Mouse (Mus musculus) small intestine, adult 2 months (tissue): ENCODE measurements around the gene C530008M17Rik. TPM values are rescaled to one million over a fixed set of nuclear protein-coding genes. Genes with fewer than 3 reads are reported as not detected.

Source experiments
- H3K27ac ChIP-seq: fragments of 200-500 bp; 2 replicates; pipeline ENCODE4 v1.5.1; 2012; ENCODE audit warnings: low read depth, low read length, control low read depth, inconsistent platforms; ENCODE audit not compliant: insufficient read depth
- H3K27me3 ChIP-seq: fragments of 200-500 bp; 2 replicates; pipeline ENCODE4 v1.6.1; 2012; ENCODE audit warnings: mild to moderate bottlenecking, moderate library complexity, low read length, inconsistent platforms; ENCODE audit not compliant: control insufficient read depth, insufficient read depth
- H3K36me3 ChIP-seq: fragments of 200-500 bp; 2 replicates; pipeline ENCODE4 v1.6.1; 2012; ENCODE audit warnings: mild to moderate bottlenecking, low read length, control low read depth, inconsistent platforms; ENCODE audit not compliant: control insufficient read depth, insufficient read depth
- H3K4me1 ChIP-seq: fragments of 200-500 bp; 2 replicates; pipeline ENCODE4 v1.6.1; 2012; ENCODE audit warnings: low read length, inconsistent platforms, mixed read lengths; ENCODE audit not compliant: control insufficient read depth, insufficient read depth, insufficient read length
- H3K4me3 ChIP-seq: fragments of 200-500 bp; 2 replicates; pipeline ENCODE4 v1.5.1; 2012; ENCODE audit warnings: low read depth, mild to moderate bottlenecking, control low read depth, inconsistent platforms, low read length, moderate library complexity
- CTCF ChIP-seq: fragments of 200-500 bp; IDR thresholded peaks from 2 replicates; pipeline ENCODE4 v1.5.1; 2012; ENCODE audit warnings: low read depth, mild to moderate bottlenecking, control low read depth, inconsistent platforms, low read length, moderate library complexity, mixed read lengths; ENCODE audit not compliant: insufficient replicate concordance, insufficient read length; ENCODE audit errors: extremely low read depth
- POLR2A ChIP-seq: fragments of 200-500 bp; IDR thresholded peaks from 2 replicates; pipeline ENCODE4 v1.6.1; 2012; ENCODE audit warnings: low read depth, mild to moderate bottlenecking, control low read depth, inconsistent platforms, low read length, moderate library complexity
- WGBS: fragments of 180-500 bp; shearing (Covaris S2); methylation state at CpG from one replicate; pipeline ENCODE4 v1.1.7; 2018; 5-methylcytosine and 5-hydroxymethylcytosine counted together
- polyA plus RNA-seq: library from polyadenylated mRNA; depleted of rRNA; stranded (reverse); fragments of >200 nt; gene quantifications from 2 replicates; pipeline ENCODE4 v1.2.3, GENCODE M21; 2012

The C530008M17Rik gene
- polyA plus RNA-seq, 1 experiment: 42.5 TPM

GRCm38 (mm10) chr5:76665421-76665820, 9.1 kb downstream of the C530008M17Rik start:
- Histone ChIP-seq H3K4me3 (no peak overlapping the region), H3K4me1 (no peaks in the 10 kb centered on the region), H3K27ac (no peak overlapping the region), H3K36me3 (no peaks in the 10 kb centered on the region), H3K27me3 (no peaks in the 10 kb centered on the region; the same call in 1 of the 2 replicates)
- no peak for TF ChIP-seq CTCF
- no peak for TF ChIP-seq POLR2A
- WGBS: 28% methylated on average over 7 of the region's 7 CpGs

DNA sequence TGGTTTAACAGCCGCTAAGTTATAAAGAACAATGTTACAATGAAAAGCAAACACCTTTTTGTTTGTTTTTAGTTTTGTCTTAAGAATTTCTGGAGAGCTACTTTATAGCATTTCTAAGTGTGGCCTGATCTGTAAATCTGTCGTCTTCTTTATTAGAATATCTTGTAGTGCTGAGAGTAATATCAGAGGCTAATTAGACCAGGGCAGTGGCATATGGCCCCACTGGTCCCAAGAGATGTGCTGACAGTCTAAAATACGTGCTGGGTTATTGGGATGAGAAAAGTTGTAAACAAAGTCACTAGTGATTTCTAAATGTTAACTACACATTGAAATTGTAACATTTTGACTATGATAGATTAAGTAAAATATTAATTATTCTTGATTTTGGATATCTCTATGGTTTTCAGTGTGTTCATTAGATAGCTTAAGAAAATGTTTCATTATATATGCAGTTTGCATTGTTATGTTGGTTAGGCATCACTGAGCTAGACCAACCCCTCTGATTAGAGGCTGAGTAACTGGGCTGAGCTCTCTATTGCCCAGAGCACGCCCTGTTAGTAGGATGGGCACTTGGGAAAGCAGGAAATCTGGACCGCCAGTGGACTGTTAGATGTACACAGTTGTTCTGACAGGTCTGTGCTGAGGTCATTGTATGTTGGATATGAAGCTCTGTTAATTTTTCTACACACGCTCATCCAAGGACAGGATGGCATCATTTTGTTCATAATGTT, 9.9 kb downstream of the C530008M17Rik start:
- WGBS: 85% methylated on average over 6 of the region's 6 CpGs
- H3K4me3 ChIP-seq: no peak overlapping the region
- no peaks in the 10 kb centered on the region for H3K4me1 ChIP-seq
- TF ChIP-seq CTCF: no peak
- no peak for TF ChIP-seq POLR2A
- no peak overlapping the region for H3K27ac ChIP-seq
- H3K36me3 ChIP-seq: no peaks in the 10 kb centered on the region
- no peaks in the 10 kb centered on the region; the same call in 1 of the 2 replicates for H3K27me3 ChIP-seq

GRCm38 (mm10) chr5:76668118-76668517, 11.8 kb downstream of the C530008M17Rik start:
- Histone ChIP-seq H3K27ac (no peak overlapping the region), H3K4me1 (no peaks in the 10 kb centered on the region), H3K27me3 (no peaks in the 10 kb centered on the region; the same call in 1 of the 2 replicates), H3K4me3 (no peak overlapping the region), H3K36me3 (no peaks in the 10 kb centered on the region)
- TF ChIP-seq CTCF: no peak
- no peak for TF ChIP-seq POLR2A
- WGBS: 32% methylated on average over 5 of the region's 5 CpGs

DNA sequence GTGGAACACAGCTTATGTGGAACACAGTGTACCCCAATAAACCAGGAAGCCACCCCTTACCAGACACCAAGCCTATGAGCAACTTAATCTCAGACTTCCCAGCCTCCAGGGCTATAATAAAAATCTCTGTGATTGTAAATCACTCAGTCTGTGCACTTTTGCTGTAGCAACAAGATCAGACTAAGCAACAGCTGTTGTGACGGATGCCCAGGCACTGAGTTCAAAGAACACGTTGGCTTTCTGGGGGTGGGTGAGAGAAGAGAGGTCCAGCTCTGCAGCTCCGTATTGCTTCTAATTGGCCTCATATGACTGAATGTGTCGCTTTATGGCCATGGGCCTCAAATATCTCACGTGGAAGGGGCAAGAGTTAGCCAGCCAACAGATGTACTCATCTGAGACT, 12.2 kb downstream of the C530008M17Rik start:
- Histone ChIP-seq H3K4me1 (no peaks in the 10 kb centered on the region), H3K27me3 (no peaks in the 10 kb centered on the region; the same call in 1 of the 2 replicates), H3K27ac (no peak overlapping the region), H3K36me3 (no peaks in the 10 kb centered on the region), H3K4me3 (no peak overlapping the region)
- WGBS: 44% methylated on average over 5 of the region's 5 CpGs
- TF ChIP-seq CTCF (no peak), POLR2A (no peak)

DNA sequence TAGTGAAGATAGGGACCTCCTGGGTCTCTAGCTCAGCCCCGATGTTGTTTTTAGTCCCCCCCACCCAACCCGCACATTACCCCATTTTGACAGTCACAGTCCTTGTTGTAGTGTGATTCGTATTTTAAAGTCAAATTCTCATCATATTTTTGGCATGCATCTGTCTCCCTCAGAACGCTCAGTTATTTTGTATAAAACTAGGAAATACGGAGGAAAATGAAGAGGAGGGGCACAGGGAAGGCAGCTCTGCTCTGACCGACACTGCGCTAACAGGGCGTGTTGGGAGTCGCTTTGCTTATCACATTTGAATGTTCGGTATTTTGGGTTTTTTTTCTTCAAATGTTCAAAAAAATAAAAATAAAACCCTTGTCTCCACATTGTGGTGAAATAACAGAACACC, 13.9 kb downstream of the C530008M17Rik start:
- Histone ChIP-seq H3K36me3 (no peaks in the 10 kb centered on the region), H3K27me3 (no peaks in the 10 kb centered on the region; the same call in 1 of the 2 replicates), H3K27ac (no peak overlapping the region), H3K4me3 (no peak overlapping the region), H3K4me1 (no peaks in the 10 kb centered on the region)
- 92% methylated on average over 10 of the region's 10 CpGs for WGBS
- TF ChIP-seq POLR2A (no peak), CTCF (no peak)

DNA sequence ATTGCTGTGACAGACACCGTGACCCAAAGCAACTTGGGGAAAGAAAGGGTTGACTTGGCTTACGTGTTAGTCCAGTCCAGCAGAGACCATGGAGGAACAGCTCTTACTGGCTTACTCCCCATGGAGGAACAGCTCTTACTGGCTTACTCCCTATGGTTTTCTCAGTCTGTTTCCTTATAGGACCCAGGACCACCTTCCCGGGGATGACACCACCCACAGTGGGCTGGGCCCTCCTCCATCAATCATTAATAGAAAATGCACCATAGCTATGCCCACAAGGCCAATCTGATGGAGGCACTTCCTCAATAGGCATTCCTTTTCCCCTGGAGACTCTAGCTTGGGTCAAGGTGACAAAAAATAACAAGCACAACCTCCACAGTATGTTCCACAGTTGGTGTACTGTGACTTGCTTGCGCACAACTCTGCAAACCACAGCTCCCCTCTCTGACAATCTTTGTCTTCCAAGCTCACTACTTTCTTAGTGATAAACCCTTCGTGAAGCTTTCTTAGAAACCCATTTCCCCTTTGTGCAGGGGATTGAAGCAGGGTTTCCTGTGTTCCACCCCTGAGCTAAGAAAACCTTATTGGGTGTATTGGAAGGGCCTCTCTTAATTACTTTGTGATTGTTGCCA, 17.8 kb downstream of the C530008M17Rik start:
- TF ChIP-seq CTCF: no peak
- WGBS: 75% methylated on average over 5 of the region's 5 CpGs
- Histone ChIP-seq H3K36me3 (no peaks in the 10 kb centered on the region), H3K27me3 (no peaks in the 10 kb centered on the region), H3K27ac (no peak overlapping the region), H3K4me3 (no peak overlapping the region), H3K4me1 (no peaks in the 10 kb centered on the region)

DNA sequence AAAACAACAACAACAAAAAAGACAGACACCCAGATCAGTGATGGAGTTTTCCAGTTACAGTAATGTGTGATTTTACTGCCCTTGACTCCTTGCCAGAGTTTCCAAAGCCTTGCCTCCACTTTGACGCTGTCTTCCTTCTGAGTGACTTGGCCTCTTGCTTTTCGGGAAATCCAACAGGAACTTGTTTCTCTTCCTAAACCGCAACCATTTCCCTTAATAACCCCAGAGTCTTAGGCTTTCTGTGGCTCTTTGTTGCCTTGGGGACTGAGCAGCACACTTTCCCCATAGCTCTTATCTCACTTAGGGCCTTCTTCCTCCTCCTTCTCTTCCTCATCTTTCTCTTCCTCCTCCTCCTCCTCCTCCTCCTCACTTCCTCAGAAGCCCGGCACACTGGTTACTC, 19.1 kb downstream of the C530008M17Rik start:
- no peak overlapping the region for H3K4me3 ChIP-seq
- no peaks in the 10 kb centered on the region for H3K27me3 ChIP-seq
- no peaks in the 10 kb centered on the region for H3K36me3 ChIP-seq
- 29% methylated on average over 4 of the region's 4 CpGs for WGBS
- no peak overlapping the region for H3K27ac ChIP-seq
- TF ChIP-seq CTCF: no peak
- TF ChIP-seq POLR2A: no peak
- H3K4me1 ChIP-seq: no peaks in the 10 kb centered on the region
